Mouse (Mus musculus) stomach, embryonic 15.5 days (tissue): ENCODE measurements around the gene Map6. TPM values are rescaled to one million over a fixed set of nuclear protein-coding genes. Genes with fewer than 3 reads are reported as not detected.

Experiments used
- ATAC-seq: fragments of 200-750 bp; cut with Nextera tagmentation; 2 replicates; pipeline ENCODE4 v1.8.0; 2017; ENCODE audit warnings: low read depth, moderate number of reproducible peaks, moderate TSS enrichment; ENCODE audit not compliant: insufficient read depth, low FRiP score
- H3K27ac ChIP-seq: fragments of 300-500 bp; sonication (generic); 2 replicates; pipeline ENCODE4 v1.5.1; 2015; ENCODE audit warnings: mild to moderate bottlenecking, inconsistent platforms
- H3K27me3 ChIP-seq: fragments of 300-500 bp; sonication (generic); replicated peaks from 2 replicates; pipeline ENCODE4 v1.6.1; 2015; ENCODE audit warnings: inconsistent platforms
- H3K36me3 ChIP-seq: fragments of 300-500 bp; sonication (generic); 2 replicates; pipeline ENCODE4 v1.6.1; 2015; ENCODE audit warnings: inconsistent platforms
- H3K4me1 ChIP-seq: fragments of 300-500 bp; sonication (generic); 2 replicates; pipeline ENCODE4 v1.6.1; 2015; ENCODE audit warnings: inconsistent platforms
- H3K4me2 ChIP-seq: fragments of 300-500 bp; sonication (generic); 2 replicates; pipeline ENCODE4 v1.6.1; 2015; ENCODE audit warnings: mild to moderate bottlenecking, inconsistent platforms
- H3K4me3 ChIP-seq: fragments of 300-500 bp; sonication (generic); replicated peaks from 2 replicates; pipeline ENCODE4 v1.5.1; 2015; ENCODE audit warnings: inconsistent platforms
- H3K9ac ChIP-seq: fragments of 300-500 bp; sonication (generic); 2 replicates; pipeline ENCODE4 v1.6.1; 2015; ENCODE audit warnings: inconsistent platforms
- H3K9me3 ChIP-seq: fragments of 300-500 bp; sonication (generic); 2 replicates; pipeline ENCODE4 v1.6.1; 2016; ENCODE audit warnings: inconsistent platforms
- WGBS: fragments of 180-500 bp; shearing (Covaris S2); methylation state at CpG from one replicate; pipeline ENCODE4 v1.1.7; 2015; 5-methylcytosine and 5-hydroxymethylcytosine counted together
- polyA plus RNA-seq: library from polyadenylated mRNA; unstranded; fragments of >200 nt; fragmentation: Nextera tagmentation; extraction: Ambion mirVana; gene quantifications from 2 replicates; pipeline ENCODE4 v1.2.1, GENCODE M21; 2015

Gene Map6
- polyA plus RNA-seq, 1 experiment from 2014 or later, result 6.7 TPM

GRCm38 (mm10) chr7:99384101-99384611 is 116.9 kb downstream of the Map6 start:
- Histone ChIP-seq H3K4me2 (peak overlapping the region; percentile 77), H3K36me3 (no peaks in the 10 kb centered on the region), H3K9ac (no peak overlapping the region), H3K4me1 (peaks cover 46% of the 10 kb centered on the region), H3K9me3 (no peaks in the 10 kb centered on the region), H3K27me3 (no peaks in the 10 kb centered on the region), H3K4me3 (peak overlapping the region; percentile 60; the same call in 1 of the 2 replicates), H3K27ac (peak overlapping the region; percentile 80)
- no peak for ATAC-seq
- 20% methylated on average over 4 of the region's 4 CpGs for whole genome bisulfite sequencing

- Histone ChIP-seq H3K27ac (no peak overlapping the region), H3K4me1 (peaks cover 42% of the 10 kb centered on the region), H3K9me3 (no peaks in the 10 kb centered on the region), H3K4me2 (no peak overlapping the region), H3K4me3 (no peak overlapping the region), H3K9ac (no peak overlapping the region), H3K27me3 (no peaks in the 10 kb centered on the region), H3K36me3 (no peaks in the 10 kb centered on the region)
- WGBS, result 66% methylated on average over 5 of the region's 5 CpGs
- no peak for ATAC-seq
Measured at GRCm38 (mm10) chr7:99386030-99386429, 118.8 kb downstream of the Map6 start.

Other genes with a start within 250 kb of the Map6 start
- gene Uvrag, start 126.3 kb upstream of the Map6 start, polyA plus RNA-seq, result 19.1 and 19.4 TPM in 2 replicates
- gene Dgat2, start 84.7 kb upstream of the Map6 start, polyA plus RNA-seq, result 70.2 and 72.0 TPM in 2 replicates
- 28.1 and 34.5 TPM in 2 replicates for gene Mogat2, start 28.8 kb upstream of the Map6 start, polyA plus RNA-seq
- 1,174 and 1,300 TPM in 2 replicates for gene Serpinh1, start 85.8 kb downstream of the Map6 start, polyA plus RNA-seq
- gene Gdpd5, start 114.0 kb downstream of the Map6 start, polyA plus RNA-seq, result 18.4 and 18.8 TPM in 2 replicates
- 0.58 and 0.78 TPM in 2 replicates for gene Klhl35, start 198.6 kb downstream of the Map6 start, polyA plus RNA-seq
- 765 and 776 TPM in 2 replicates for gene Rps3, start 216.3 kb downstream of the Map6 start, polyA plus RNA-seq